Mouse (Mus musculus): ENCODE data around the gene Pip5k1b. TPM values are rescaled to one million over a fixed set of nuclear protein-coding genes. Genes with fewer than 3 reads are reported as not detected.

The Pip5k1b gene
- polyA plus RNA-seq, 1 experiment, result 3.1 TPM

- TF ChIP-seq POLR2A (IDR thresholded peaks at IDR 0.05; ENCODE audit: low read depth, low read length) (no peak), CTCF (IDR thresholded peaks at IDR 0.05; ENCODE audit: extremely low read depth, insufficient read depth, insufficient read length, insufficient replicate concordance) (no peak)
- Histone ChIP-seq H3K27ac (ENCODE audit: insufficient read depth, low read length) (no peak overlapping the region), H3K27me3 (ENCODE audit: control insufficient read depth, insufficient read depth, low read length) (no peaks in the 10 kb centered on the region), H3K4me1 (ENCODE audit: control insufficient read depth, insufficient read depth, insufficient read length) (no peaks in the 10 kb centered on the region), H3K4me3 (ENCODE audit: extremely low read depth, insufficient read depth, insufficient read length) (no peak overlapping the region), H3K36me3 (ENCODE audit: control insufficient read depth, insufficient read depth, low read length) (no peaks in the 10 kb centered on the region)
- DNase-seq (ENCODE audit: low read depth in 1 of 2, low spot score in 2 of 2), result no peak
- 92% methylated on average over 3 of the region's 3 CpGs for WGBS
Measured at GRCm38 (mm10) chr19:24451626-24452025, 104.0 kb downstream of the Pip5k1b start.

- Histone ChIP-seq H3K27me3 (ENCODE audit: control insufficient read depth, insufficient read depth, low read length) (no peaks in the 10 kb centered on the region), H3K27ac (ENCODE audit: insufficient read depth, low read length) (no peak overlapping the region), H3K4me3 (ENCODE audit: extremely low read depth, insufficient read depth, insufficient read length) (no peak overlapping the region), H3K4me1 (ENCODE audit: control insufficient read depth, insufficient read depth, insufficient read length) (no peaks in the 10 kb centered on the region), H3K36me3 (ENCODE audit: control insufficient read depth, insufficient read depth, low read length) (no peaks in the 10 kb centered on the region)
- no peak for TF ChIP-seq POLR2A (IDR thresholded peaks at IDR 0.05; ENCODE audit: low read depth, low read length)
- no peak for TF ChIP-seq CTCF (IDR thresholded peaks at IDR 0.05; ENCODE audit: extremely low read depth, insufficient read depth, insufficient read length, insufficient replicate concordance)
- DNase-seq (ENCODE audit: low read depth in 1 of 2, low spot score in 2 of 2), result peak in 1 of 2 experiments; percentile 5
- WGBS, result 41% methylated on average over 8 of the region's 8 CpGs
Measured at GRCm38 (mm10) chr19:24450740-24451139, 104.9 kb downstream of the Pip5k1b start.

- TF ChIP-seq CTCF (IDR thresholded peaks at IDR 0.05; ENCODE audit: extremely low read depth, insufficient read depth, insufficient read length, insufficient replicate concordance), result no peak
- TF ChIP-seq POLR2A (IDR thresholded peaks at IDR 0.05; ENCODE audit: low read depth, low read length), result no peak
- Histone ChIP-seq H3K4me1 (ENCODE audit: control insufficient read depth, insufficient read depth, insufficient read length) (no peaks in the 10 kb centered on the region), H3K4me3 (ENCODE audit: extremely low read depth, insufficient read depth, insufficient read length) (no peak overlapping the region), H3K27ac (ENCODE audit: insufficient read depth, low read length) (no peak overlapping the region), H3K27me3 (ENCODE audit: control insufficient read depth, insufficient read depth, low read length) (no peaks in the 10 kb centered on the region), H3K36me3 (ENCODE audit: control insufficient read depth, insufficient read depth, low read length) (no peaks in the 10 kb centered on the region)
- WGBS, result 70% methylated on average over 3 of the region's 3 CpGs
- no peak for DNase-seq (ENCODE audit: low read depth in 1 of 2, low spot score in 2 of 2)
Measured at GRCm38 (mm10) chr19:24444322-24444721, 111.3 kb downstream of the Pip5k1b start.

- no peaks in the 10 kb centered on the region for H3K4me1 ChIP-seq (ENCODE audit: control insufficient read depth, insufficient read depth, insufficient read length)
- no peak for DNase-seq (ENCODE audit: low read depth in 1 of 2, low spot score in 2 of 2)
- H3K27me3 ChIP-seq (ENCODE audit: control insufficient read depth, insufficient read depth, low read length), result no peaks in the 10 kb centered on the region
- 80% methylated on average over 4 of the region's 4 CpGs for WGBS
- H3K36me3 ChIP-seq (ENCODE audit: control insufficient read depth, insufficient read depth, low read length), result no peaks in the 10 kb centered on the region
- TF ChIP-seq POLR2A (IDR thresholded peaks at IDR 0.05; ENCODE audit: low read depth, low read length) (no peak), CTCF (IDR thresholded peaks at IDR 0.05; ENCODE audit: extremely low read depth, insufficient read depth, insufficient read length, insufficient replicate concordance) (no peak)
- H3K4me3 ChIP-seq (ENCODE audit: extremely low read depth, insufficient read depth, insufficient read length), result no peak overlapping the region
- no peak overlapping the region for H3K27ac ChIP-seq (ENCODE audit: insufficient read depth, low read length)
Measured at GRCm38 (mm10) chr19:24439715-24440114, 116.0 kb downstream of the Pip5k1b start.

GRCm38 (mm10) chr19:24434291-24434690, 121.4 kb downstream of the Pip5k1b start:
- Histone ChIP-seq H3K4me1 (ENCODE audit: control insufficient read depth, insufficient read depth, insufficient read length) (no peaks in the 10 kb centered on the region), H3K27me3 (ENCODE audit: control insufficient read depth, insufficient read depth, low read length) (no peaks in the 10 kb centered on the region), H3K4me3 (ENCODE audit: extremely low read depth, insufficient read depth, insufficient read length) (no peak overlapping the region), H3K27ac (ENCODE audit: insufficient read depth, low read length) (no peak overlapping the region), H3K36me3 (ENCODE audit: control insufficient read depth, insufficient read depth, low read length) (no peaks in the 10 kb centered on the region)
- TF ChIP-seq CTCF (IDR thresholded peaks at IDR 0.05; ENCODE audit: extremely low read depth, insufficient read depth, insufficient read length, insufficient replicate concordance) (no peak), POLR2A (IDR thresholded peaks at IDR 0.05; ENCODE audit: low read depth, low read length) (no peak)
- 92% methylated on average over 6 of the region's 6 CpGs for WGBS
- DNase-seq (ENCODE audit: low read depth in 1 of 2, low spot score in 2 of 2), result no peak

DNA sequence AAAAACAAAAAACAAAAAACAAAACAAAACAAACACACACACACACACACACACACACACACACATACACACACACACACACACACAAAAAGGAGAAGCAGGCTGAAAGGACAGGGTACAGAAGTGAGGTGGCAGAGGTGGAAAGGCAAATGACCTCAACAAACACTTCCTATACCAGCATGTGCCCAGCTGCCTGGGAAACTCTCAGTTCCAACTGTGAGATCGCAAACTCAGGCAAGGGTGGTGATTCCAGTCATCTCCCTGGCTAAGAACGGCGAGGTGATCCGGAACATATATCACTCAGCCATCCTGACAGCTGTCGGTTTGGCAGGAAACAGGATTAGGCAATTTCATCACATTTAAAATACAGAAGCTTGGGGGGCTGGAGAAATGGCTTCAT, 123.2 kb downstream of the Pip5k1b start:
- no peak for DNase-seq (ENCODE audit: low read depth in 1 of 2, low spot score in 2 of 2)
- H3K4me3 ChIP-seq (ENCODE audit: extremely low read depth, insufficient read depth, insufficient read length), result no peak overlapping the region
- H3K27ac ChIP-seq (ENCODE audit: insufficient read depth, low read length), result no peak overlapping the region
- TF ChIP-seq POLR2A (IDR thresholded peaks at IDR 0.05; ENCODE audit: low read depth, low read length), result no peak
- no peak for TF ChIP-seq CTCF (IDR thresholded peaks at IDR 0.05; ENCODE audit: extremely low read depth, insufficient read depth, insufficient read length, insufficient replicate concordance)
- no peaks in the 10 kb centered on the region for H3K36me3 ChIP-seq (ENCODE audit: control insufficient read depth, insufficient read depth, low read length)
- no peaks in the 10 kb centered on the region for H3K27me3 ChIP-seq (ENCODE audit: control insufficient read depth, insufficient read depth, low read length)
- no peaks in the 10 kb centered on the region for H3K4me1 ChIP-seq (ENCODE audit: control insufficient read depth, insufficient read depth, insufficient read length)
- WGBS, result 46% methylated on average over 5 of the region's 5 CpGs

DNA sequence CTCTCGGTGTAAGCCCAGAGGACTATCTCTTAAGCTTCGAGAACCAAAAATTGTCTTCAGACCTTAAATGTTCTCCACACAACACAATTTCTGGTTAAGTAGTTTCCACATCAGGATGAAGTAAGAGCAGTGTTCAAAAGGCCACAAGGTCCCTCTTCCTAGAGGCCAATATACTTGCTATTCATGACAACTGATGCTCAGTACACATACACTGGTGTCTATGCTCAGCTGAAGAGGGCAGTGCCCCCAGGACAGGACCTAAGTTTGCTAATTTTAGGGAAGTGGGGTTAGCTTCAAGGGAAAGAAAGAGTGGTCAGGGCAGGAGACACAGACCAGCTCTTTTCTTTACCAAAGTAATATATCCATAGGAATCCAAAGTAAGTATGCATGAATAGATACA, 124.3 kb downstream of the Pip5k1b start:
- no peak overlapping the region for H3K27ac ChIP-seq (ENCODE audit: insufficient read depth, low read length)
- TF ChIP-seq POLR2A (IDR thresholded peaks at IDR 0.05; ENCODE audit: low read depth, low read length), result no peak
- TF ChIP-seq CTCF (IDR thresholded peaks at IDR 0.05; ENCODE audit: extremely low read depth, insufficient read depth, insufficient read length, insufficient replicate concordance), result no peak
- WGBS, result 89% methylated on average over 2 of the region's 2 CpGs
- H3K4me3 ChIP-seq (ENCODE audit: extremely low read depth, insufficient read depth, insufficient read length), result no peak overlapping the region
- H3K4me1 ChIP-seq (ENCODE audit: control insufficient read depth, insufficient read depth, insufficient read length), result no peaks in the 10 kb centered on the region
- no peak for DNase-seq (ENCODE audit: low read depth in 1 of 2, low spot score in 2 of 2)
- H3K27me3 ChIP-seq (ENCODE audit: control insufficient read depth, insufficient read depth, low read length), result no peaks in the 10 kb centered on the region
- H3K36me3 ChIP-seq (ENCODE audit: control insufficient read depth, insufficient read depth, low read length), result no peaks in the 10 kb centered on the region

All from spleen, adult 2 months (tissue).